ENCODE assay signal across 8 mouse cellular contexts in genomic region chr17:29858764-29859163, GRCm38 (mm10).
DNase-seq lines count a peak whose midpoint lies in the region; ATAC-seq and TF ChIP-seq lines count a peak whose summit lies in the region.

No protein-coding gene starts in this region.

- DNase-seq in hindbrain, postnatal 0 days (ENCODE audit: low spot score): peak; percentile 63
- DNase-seq in hindbrain, embryonic 10.5 days (ENCODE audit: low spot score): no peak
- DNase-seq in CH12.LX (ENCODE audit: extremely low read depth): peak; percentile 54
- peak; percentile 39 for DNase-seq in lung, postnatal 14 days
- no peak for DNase-seq in ovary, postnatal 14 days (ENCODE audit: low spot score)
- DNase-seq in urinary bladder, adult 2 months (ENCODE audit: low spot score): no peak
- DNase-seq in layer of hippocampus, postnatal 36 days: no peak

- H3K9me3 ChIP-seq in hindbrain, postnatal 0 days (ENCODE audit: low read length): no peaks in the 10 kb centered on the region
- no peaks in the 10 kb centered on the region for H3K9me3 ChIP-seq in hindbrain, embryonic 10.5 days
- peaks cover 4% of the 10 kb centered on the region for H3K9me3 ChIP-seq in CH12.LX (replicated peaks; ENCODE audit: low read length)

- in situ Hi-C loops in CH12.LX (cut with MboI; ENCODE audit: low pct_ligation_motif_present, low pct_unique_long_range_greater_than_20kb, low sequenced_read_pairs): loop anchor here (10.0 to 25.0 kb wide), 2 partner anchors 64 to 246 kb away; partner anchors contain the start of genes Gm28043 and Rnf8

- no peak for ATAC-seq in hindbrain, postnatal 0 days

- no peak for TF ChIP-seq POLR2A in CH12.LX (IDR thresholded peaks at IDR 0.05; ENCODE audit: low read depth, low read length)
- no peak for TF ChIP-seq POLR2A in bone marrow, adult 2 months (IDR thresholded peaks at IDR 0.05; ENCODE audit: borderline replicate concordance, control insufficient read depth, low read depth, low read length)

- no peaks in the 10 kb centered on the region for H3K27me3 ChIP-seq in hindbrain, postnatal 0 days (ENCODE audit: insufficient read depth, low read length)
- 0 out of 2 replicates have a peak, but pooled peaks cover 3% of the 10 kb centered on the region for H3K27me3 ChIP-seq in hindbrain, embryonic 10.5 days (ENCODE audit: insufficient read depth, poor library complexity, severe bottlenecking)
- H3K27me3 ChIP-seq in CH12.LX (replicated peaks): peaks cover 24% of the 10 kb centered on the region

- no peak overlapping the region for H3K4me3 ChIP-seq in hindbrain, postnatal 0 days (ENCODE audit: low read length)
- no peak overlapping the region for H3K4me3 ChIP-seq in hindbrain, embryonic 10.5 days
- no peak overlapping the region for H3K4me3 ChIP-seq in CH12.LX (replicated peaks in 1 of 3; ENCODE audit: low read depth in 2 of 3, low read length in 2 of 3, poor library complexity in 1 of 3)
- no peak overlapping the region for H3K4me3 ChIP-seq in bone marrow, adult 2 months (replicated peaks; ENCODE audit: control insufficient read depth, low read depth, low read length)

- dilution Hi-C loops in CH12.LX (cut with MboI; ENCODE audit: extremely low pct_ligation_motif_present, extremely low pct_unique_long_range_greater_than_20kb, low sequenced_read_pairs): no loop called here

- H3K36me3 ChIP-seq in hindbrain, postnatal 0 days (ENCODE audit: insufficient read depth, low read length): no peaks in the 10 kb centered on the region
- no peaks in the 10 kb centered on the region for H3K36me3 ChIP-seq in hindbrain, embryonic 10.5 days
- H3K36me3 ChIP-seq in CH12.LX (replicated peaks in 1 of 2; ENCODE audit: control insufficient read depth in 1 of 2, insufficient read depth in 1 of 2, low read length in 1 of 2): no peaks in the 10 kb centered on the region

- 90% methylated on average over 3 of the region's 3 CpGs for WGBS in hindbrain, postnatal 0 days
- WGBS in hindbrain, embryonic 10.5 days: 95% methylated on average over 3 of the region's 3 CpGs
- whole genome bisulfite sequencing in bone marrow, adult 2 months: 65% methylated on average over 3 of the region's 3 CpGs

- H3K9ac ChIP-seq in hindbrain, postnatal 0 days (replicated peaks; ENCODE audit: low read length): no peak overlapping the region
- no peak overlapping the region for H3K9ac ChIP-seq in CH12.LX (ENCODE audit: insufficient read depth, low read depth)

- no peak overlapping the region for H3K4me2 ChIP-seq in hindbrain, postnatal 0 days (ENCODE audit: low read depth, low read length)
- H3K4me2 ChIP-seq in CH12.LX (ENCODE audit: insufficient read depth, low read depth, poor library complexity, severe bottlenecking): no peak overlapping the region

- H3K4me1 ChIP-seq in hindbrain, postnatal 0 days (ENCODE audit: insufficient read depth, low read length): peaks cover 11% of the 10 kb centered on the region; the same call in 1 of the 2 replicates
- H3K4me1 ChIP-seq in hindbrain, embryonic 10.5 days (replicated peaks): peaks cover 14% of the 10 kb centered on the region; the same call in 1 of the 2 replicates
- H3K4me1 ChIP-seq in CH12.LX (ENCODE audit: control insufficient read depth in 1 of 2, insufficient read depth in 2 of 2): no peaks in the 10 kb centered on the region
- peaks cover 3% of the 10 kb centered on the region for H3K4me1 ChIP-seq in bone marrow, adult 2 months (ENCODE audit: control insufficient read depth, insufficient read depth, low read length)

- H3K27ac ChIP-seq in hindbrain, postnatal 0 days: no peak overlapping the region
- H3K27ac ChIP-seq in hindbrain, embryonic 10.5 days: no peak overlapping the region
- no peak overlapping the region for H3K27ac ChIP-seq in CH12.LX (ENCODE audit: insufficient read depth, low read depth)
- H3K27ac ChIP-seq in bone marrow, adult 2 months (ENCODE audit: control insufficient read depth, insufficient read depth, low read depth, low read length, poor library complexity): no peak overlapping the region

- no peaks in the 10 kb centered on the region for H3K79me2 ChIP-seq in CH12.LX (replicated peaks; ENCODE audit: control insufficient read depth, extremely low read depth, insufficient read depth, poor library complexity, severe bottlenecking)

- TF ChIP-seq EP300 in CH12.LX (IDR thresholded peaks at IDR 0.05; ENCODE audit: low read length): no peak

- peak; percentile 61 for TF ChIP-seq RAD21 in CH12.LX (IDR thresholded peaks at IDR 0.05; ENCODE audit: low read depth, low read length)

- peak; percentile 60 for TF ChIP-seq CTCF in hindbrain, postnatal 0 days (IDR thresholded peaks at IDR 0.05; ENCODE audit: low read depth)
- TF ChIP-seq CTCF in CH12.LX (conservative IDR thresholded peaks at IDR 0.05 in 1 of 2, IDR thresholded peaks at IDR 0.05 in 1 of 2; ENCODE audit: low read depth in 2 of 2, low read length in 2 of 2): peak; percentile 46 to 73; a peak in 3 of 4 replicates
- peak; percentile 59 for TF ChIP-seq CTCF in bone marrow, adult 2 months (IDR thresholded peaks at IDR 0.05; ENCODE audit: control insufficient read depth, insufficient read depth, low read length)

TF ChIP-seq in CH12.LX, 34 proteins besides CTCF, POLR2A, EP300 and RAD21:
- TF ChIP-seq MXI1 (IDR thresholded peaks at IDR 0.05; ENCODE audit: low read depth, low read length): no peak
- peak; percentile 63 for TF ChIP-seq SMC3 (IDR thresholded peaks at IDR 0.05; ENCODE audit: low read depth, low read length)
- TF ChIP-seq ETS1 (conservative IDR thresholded peaks at IDR 0.05; ENCODE audit: low read depth, low read length): no peak

Comparison
In these comparisons a context has a peak if more than half of its experiments do, and no peak if none do; other contexts are left out.
1. DNase-seq: peak in hindbrain, postnatal 0 days (single experiment), CH12.LX (single experiment) and lung, postnatal 14 days (single experiment); none in hindbrain, embryonic 10.5 days (single experiment), ovary, postnatal 14 days (single experiment), urinary bladder, adult 2 months (single experiment) and layer of hippocampus, postnatal 36 days (0 of 2).
2. Peak in every context shown above with its lines, with median percentiles within 50 percentile points of each other: CTCF ChIP-seq.